ENCODE assay signal across 9 mouse cellular contexts in the genomic region with DNA sequence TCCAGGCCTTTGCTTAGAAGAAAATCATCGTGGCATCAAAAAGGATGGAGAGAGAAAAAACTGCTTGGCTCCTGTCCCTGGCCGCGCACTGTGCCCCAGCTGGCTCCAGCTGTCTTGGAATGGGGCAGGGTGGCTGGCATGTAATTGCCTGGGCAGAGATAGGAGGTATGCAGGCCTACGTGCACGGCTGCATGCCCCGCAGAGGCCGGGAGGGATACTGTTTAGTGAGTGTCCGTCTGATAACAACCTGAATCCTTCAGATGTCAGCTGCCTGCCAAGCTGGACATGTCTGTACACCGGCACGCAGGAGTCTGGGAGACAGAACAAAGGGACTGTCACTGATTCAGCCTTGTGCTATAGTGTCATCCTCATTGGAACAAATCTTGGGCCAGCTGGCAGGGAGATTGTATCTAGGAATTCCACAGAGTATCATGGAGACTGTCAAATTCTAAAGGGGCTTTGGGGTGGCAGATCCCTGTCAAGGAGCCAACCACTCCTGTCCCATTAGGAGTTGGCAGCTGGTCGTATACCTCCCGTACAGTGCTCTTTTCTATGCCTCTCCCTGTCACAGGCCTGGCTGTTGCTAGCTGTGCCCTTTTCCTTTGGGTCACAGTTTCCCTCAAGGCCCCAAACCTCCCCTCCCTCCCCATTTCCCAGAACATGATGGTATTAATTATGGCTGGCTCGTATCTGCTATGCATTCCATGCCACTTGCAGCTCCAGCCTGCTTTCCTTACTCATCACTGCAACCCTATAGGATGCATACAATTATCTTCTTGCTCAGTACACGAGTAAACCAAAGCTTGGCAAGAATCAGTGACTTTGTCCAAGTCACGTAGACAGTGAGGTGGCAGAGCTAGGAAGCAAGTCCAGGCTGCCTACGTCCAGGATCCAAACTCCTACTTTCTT.
DNase-seq lines count a peak whose midpoint lies in the region; ATAC-seq and TF ChIP-seq lines count a peak whose summit lies in the region.
"Had no signal": no experiment of that assay in that cellular context is flagged by ENCODE, and none has a peak within 500 bp of the region (broad histone marks: within the 10 kb centered on the region; RNA-seq: fewer than 3 reads in every experiment).

No protein-coding gene starts in this region.

- H3K27ac ChIP-seq in hindbrain, embryonic 11.5 days (ENCODE audit: low read depth, low read length): peak overlapping the region; percentile 48
- H3K27ac ChIP-seq in midbrain, postnatal 0 days (ENCODE audit: low read depth, low read length): no peak overlapping the region

- H3K4me2 ChIP-seq in hindbrain, embryonic 11.5 days (replicated peaks; ENCODE audit: low read depth, low read length): no peak overlapping the region
- no peak overlapping the region for H3K4me2 ChIP-seq in midbrain, postnatal 0 days (ENCODE audit: low read depth, low read length, poor library complexity, severe bottlenecking)

- H3K9me3 ChIP-seq in hindbrain, embryonic 11.5 days (ENCODE audit: control insufficient read depth, low read length): no peaks in the 10 kb centered on the region
- H3K9me3 ChIP-seq in midbrain, postnatal 0 days (ENCODE audit: low read length): no peaks in the 10 kb centered on the region

- no peak overlapping the region for H3K9ac ChIP-seq in hindbrain, embryonic 11.5 days (ENCODE audit: low read depth, low read length)
- no peak overlapping the region for H3K9ac ChIP-seq in midbrain, postnatal 0 days (replicated peaks; ENCODE audit: low read length, poor library complexity, severe bottlenecking)

- no peaks in the 10 kb centered on the region for H3K36me3 ChIP-seq in hindbrain, embryonic 11.5 days (ENCODE audit: control insufficient read depth, insufficient read depth, low read length)
- no peaks in the 10 kb centered on the region for H3K36me3 ChIP-seq in midbrain, postnatal 0 days (ENCODE audit: insufficient read depth, low read length)

- no peak for TF ChIP-seq CTCF in midbrain, postnatal 0 days (IDR thresholded peaks at IDR 0.05)

- peaks cover 6% of the 10 kb centered on the region for H3K4me1 ChIP-seq in hindbrain, embryonic 11.5 days (replicated peaks; ENCODE audit: control insufficient read depth, insufficient read depth, low read length)
- peaks cover 3% of the 10 kb centered on the region; the same call in 1 of the 2 replicates for H3K4me1 ChIP-seq in midbrain, postnatal 0 days (ENCODE audit: insufficient read depth, low read length)

- H3K27me3 ChIP-seq in hindbrain, embryonic 11.5 days (ENCODE audit: control insufficient read depth, insufficient read depth, low read length): no peaks in the 10 kb centered on the region
- H3K27me3 ChIP-seq in midbrain, postnatal 0 days (ENCODE audit: insufficient read depth, low read length): no peaks in the 10 kb centered on the region
- H3K27me3 ChIP-seq: Patski had no signal

- peak; percentile 59 for ATAC-seq in hindbrain, embryonic 11.5 days (ENCODE audit: low FRiP score)
- ATAC-seq in midbrain, postnatal 0 days (ENCODE audit: low FRiP score): peak; percentile 71

- intact Hi-C loops in left cerebral cortex, postnatal 4 days (cut with DNase I): no loop called here

- 56% methylated on average over 16 of the region's 16 CpGs for WGBS in hindbrain, embryonic 11.5 days
- WGBS in midbrain, postnatal 0 days: 41% methylated on average over 16 of the region's 16 CpGs

- H3K4me3 ChIP-seq in hindbrain, embryonic 11.5 days (ENCODE audit: low read depth, low read length): no peak overlapping the region
- H3K4me3 ChIP-seq in midbrain, postnatal 0 days (ENCODE audit: low read depth, low read length): no peak overlapping the region

- peak; percentile 84 for DNase-seq in left cerebral cortex, postnatal 4 days
- DNase-seq in left cerebral cortex, adult 11 months (ENCODE audit: low spot score): no peak
- peak; percentile 48 for DNase-seq in gastrocnemius, postnatal 10 days
- peak; percentile 32 for DNase-seq in hindbrain, embryonic 11.5 days (ENCODE audit: low spot score)
- peak; percentile 89 for DNase-seq in midbrain, postnatal 0 days (ENCODE audit: low spot score)
- DNase-seq in spleen, adult 18-20 months: no peak
- DNase-seq in ovary, postnatal 36 days (ENCODE audit: low spot score): no peak
- DNase-seq in left cerebral cortex, adult 9 months (ENCODE audit: low spot score in 2 of 2): no peak

Comparison
In these comparisons a context has a peak if more than half of its experiments do, and no peak if none do; other contexts are left out.
1. DNase-seq: peak in left cerebral cortex, postnatal 4 days (single experiment), gastrocnemius, postnatal 10 days (single experiment), hindbrain, embryonic 11.5 days (single experiment) and midbrain, postnatal 0 days (single experiment); none in left cerebral cortex, adult 11 months (single experiment), spleen, adult 18-20 months (0 of 2), ovary, postnatal 36 days (single experiment) and left cerebral cortex, adult 9 months (0 of 2).